Mouse (Mus musculus): ENCODE results near the gene Zfp641.

Zfp641 gene

DNA sequence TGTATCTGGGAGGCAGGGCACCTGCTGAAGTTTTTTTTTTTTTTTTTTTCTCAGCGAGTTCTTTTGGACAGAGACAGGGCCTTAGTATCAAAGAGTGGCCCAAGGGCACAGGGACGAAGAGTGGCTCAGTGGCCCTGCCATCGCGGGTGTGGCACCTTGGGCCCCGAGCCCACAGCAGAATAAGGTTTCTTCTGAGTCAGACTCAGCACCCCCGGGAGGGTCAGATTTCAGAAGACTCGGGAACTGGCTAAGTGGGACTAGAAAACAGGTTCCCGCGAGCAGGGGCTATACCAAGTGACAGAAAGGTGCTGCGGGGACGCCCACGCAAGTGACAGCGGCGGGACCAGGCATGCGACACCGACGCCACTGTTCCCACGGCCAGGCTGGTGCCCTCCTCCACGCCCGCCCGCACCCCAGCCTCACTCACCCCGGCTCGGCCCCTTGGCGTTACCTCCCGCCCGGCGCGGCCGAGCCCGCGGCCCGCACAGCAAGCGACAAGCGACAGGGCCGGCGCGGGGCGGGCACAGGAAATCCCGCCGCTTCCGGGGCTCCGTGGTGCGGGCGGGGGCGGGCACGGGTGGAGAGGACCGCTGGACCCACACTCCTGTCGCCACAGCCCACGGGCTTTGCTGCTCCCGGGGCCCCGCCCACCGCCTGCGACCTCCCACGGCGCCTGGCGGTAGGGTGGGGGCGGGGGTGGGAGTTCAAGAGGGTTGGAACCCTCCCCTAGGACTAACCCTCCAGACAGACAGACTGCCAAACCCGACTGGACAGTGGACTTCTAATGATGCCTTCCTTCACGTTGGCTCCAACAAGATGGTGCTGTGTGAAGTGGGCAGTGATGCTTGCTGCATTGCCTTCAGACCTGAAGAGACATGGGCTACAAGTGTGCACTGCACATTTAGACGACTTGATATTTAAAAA, at the start of gene Zfp641:
Gene Zfp641 (minus strand): TSS at position 534 of the 924 bp plus-strand sequence.
- DNase-seq (ENCODE audit: low read depth in 1 of 2, low spot score in 2 of 2): no peak

DNA sequence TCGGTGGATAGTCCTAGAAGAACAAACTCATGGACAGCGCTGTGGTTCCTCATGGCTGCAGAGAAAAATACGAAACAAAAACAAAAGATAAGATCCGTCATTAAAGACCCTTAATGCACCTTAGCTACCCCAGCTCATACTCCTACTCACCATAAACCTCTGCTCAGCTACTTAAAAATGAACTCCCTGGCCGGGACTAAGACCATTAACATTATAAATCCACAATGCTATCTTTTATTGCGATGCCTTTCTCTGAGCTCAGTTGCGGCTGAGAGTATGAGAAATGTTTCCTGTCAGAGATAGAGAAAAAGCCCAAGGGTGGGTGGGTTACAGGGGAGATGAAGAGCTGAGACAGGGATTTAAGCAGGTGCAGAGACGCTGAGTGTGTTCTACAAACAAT, 44.9 kb upstream of the Zfp641 start, which contains the start of gene Olfr284:
Gene Olfr284 (minus strand): TSS at position 101 of the 400 bp plus-strand sequence.
- no peak for DNase-seq (ENCODE audit: low read depth in 1 of 2, low spot score in 2 of 2)

DNA sequence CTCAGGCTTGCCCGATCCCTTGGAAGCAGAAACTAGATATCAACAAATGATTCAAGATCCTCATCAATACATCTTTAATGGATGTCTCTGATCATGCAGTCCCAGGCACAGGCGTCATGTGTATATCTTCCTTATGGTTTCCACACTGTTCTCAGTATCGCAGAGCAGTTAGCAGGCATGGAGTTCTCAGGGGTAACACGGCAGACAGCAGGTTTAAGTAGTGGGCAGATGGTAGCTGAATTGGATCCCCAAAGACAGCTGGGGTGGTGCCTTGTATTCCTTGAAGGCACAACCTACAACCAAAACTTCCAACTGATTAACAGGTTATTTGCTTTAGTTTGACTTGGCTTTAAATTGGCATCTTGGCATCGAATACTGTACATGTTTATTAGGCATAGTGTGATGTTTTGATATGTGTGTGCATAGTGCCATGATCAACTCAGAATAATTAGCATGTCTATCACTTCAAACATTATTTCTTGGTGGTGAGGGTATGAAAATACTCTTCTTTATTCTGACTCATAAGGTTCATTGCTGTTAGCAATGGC, 21.3 kb upstream of the Zfp641 start, which contains the start of gene Olfr285:
Gene Olfr285 (minus strand): TSS at position 177 of the 548 bp plus-strand sequence.
- DNase-seq (ENCODE audit: low read depth in 1 of 2, low spot score in 2 of 2): no peak

DNA sequence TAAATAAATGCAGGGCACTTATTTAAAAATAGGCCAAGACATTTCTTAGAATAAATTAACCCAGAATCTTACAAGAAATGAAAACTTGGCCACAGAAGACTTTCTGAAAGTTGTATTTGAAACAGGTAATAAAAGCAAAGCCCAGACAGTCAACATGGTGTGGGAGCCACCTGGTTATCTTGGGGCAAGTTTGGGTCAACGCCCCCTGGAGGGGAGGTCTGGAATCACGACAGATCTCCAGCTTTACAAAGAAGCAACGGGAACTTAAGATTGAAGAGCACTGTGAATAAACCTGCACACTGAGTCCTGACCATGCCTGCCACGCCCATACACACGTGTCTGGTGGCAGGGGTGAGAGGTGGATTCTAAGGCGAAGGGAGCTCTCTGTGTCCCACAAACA, 19.7 kb upstream of the Zfp641 start:
- DNase-seq (ENCODE audit: low read depth in 1 of 2, low spot score in 2 of 2): no peak

DNA sequence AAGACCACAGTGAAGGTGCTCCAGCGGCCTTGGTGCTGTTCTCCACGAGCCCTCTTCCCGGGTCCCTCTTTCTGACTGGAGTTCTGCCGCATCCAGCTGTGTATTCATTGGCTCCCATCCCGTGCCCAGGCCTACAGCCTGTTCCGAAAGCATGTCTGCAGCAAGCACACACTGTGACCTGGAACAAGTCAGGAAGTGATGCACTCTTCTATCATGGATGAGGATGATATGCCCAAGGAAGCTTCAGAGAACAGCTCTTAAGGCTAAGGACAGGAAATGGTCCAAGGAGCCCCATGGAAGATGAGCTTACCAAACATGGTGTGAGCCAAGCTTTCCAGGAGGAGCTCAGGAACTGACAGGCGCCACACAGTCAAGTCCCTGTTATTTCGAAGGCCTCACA, 2.3 kb downstream of the Zfp641 start:
- DNase-seq (ENCODE audit: low read depth in 1 of 2, low spot score in 2 of 2): no peak

DNA sequence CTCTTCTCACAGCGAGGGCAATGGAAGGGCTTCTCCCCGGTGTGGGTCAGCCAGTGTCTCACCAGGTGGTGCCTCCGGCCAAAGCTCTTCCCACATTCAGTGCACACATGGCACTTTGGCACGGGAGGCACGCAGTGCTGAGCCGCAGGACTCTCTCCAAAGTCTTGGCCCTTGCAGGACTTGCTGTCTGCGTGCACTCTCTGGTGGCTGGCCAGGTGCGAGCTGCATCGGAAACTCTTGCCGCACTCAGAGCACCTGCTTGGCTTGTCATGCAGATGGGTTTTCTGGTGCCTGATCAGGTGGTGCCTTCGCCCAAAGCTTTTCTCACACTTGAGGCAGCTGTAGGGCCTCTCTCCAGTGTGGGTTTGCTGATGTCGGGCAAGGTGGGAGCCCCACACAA, 7.4 kb downstream of the Zfp641 start:
- no peak for DNase-seq (ENCODE audit: low read depth in 1 of 2, low spot score in 2 of 2)

DNA sequence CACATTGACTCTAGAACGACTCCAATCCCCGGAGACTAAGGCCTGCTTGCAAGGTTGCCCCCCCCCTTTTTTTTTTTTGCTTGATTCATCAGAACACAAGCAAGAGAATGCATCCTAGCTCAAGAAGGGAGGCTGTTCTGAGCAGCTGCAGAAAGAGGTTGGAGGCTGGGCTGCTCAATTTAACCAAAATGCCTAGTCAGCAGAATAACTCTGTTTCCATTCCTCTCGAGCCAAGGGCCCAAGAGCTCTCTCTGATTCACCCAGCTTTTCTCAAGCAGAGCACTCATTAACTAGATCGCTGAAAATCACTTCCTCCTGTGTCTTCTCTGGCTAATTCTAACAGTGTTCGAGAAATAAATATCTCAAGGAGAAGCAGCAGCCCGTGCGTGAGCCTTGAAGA, 9.5 kb downstream of the Zfp641 start:
- DNase-seq (ENCODE audit: low read depth in 1 of 2, low spot score in 2 of 2): no peak

DNA sequence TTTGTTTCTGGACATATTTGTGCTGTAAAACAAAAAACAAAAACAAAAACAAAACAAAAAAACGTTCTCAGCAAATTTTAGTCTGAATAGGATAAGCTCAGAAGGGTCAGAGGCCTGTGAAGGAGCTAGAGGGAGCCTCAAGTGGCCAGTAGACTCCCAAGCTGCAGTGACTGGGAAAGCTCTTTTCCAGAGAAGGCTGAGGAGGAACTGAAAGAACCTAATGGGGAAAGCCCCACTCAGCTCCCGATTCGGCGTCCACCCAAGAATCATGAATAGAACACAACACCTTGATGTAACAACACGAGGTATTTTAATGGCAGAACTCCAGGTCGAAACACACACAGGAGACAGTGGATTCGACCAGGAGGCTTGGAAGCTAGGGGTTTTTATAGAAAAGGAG, 38.2 kb downstream of the Zfp641 start:
- DNase-seq (ENCODE audit: low read depth in 1 of 2, low spot score in 2 of 2): no peak

DNA sequence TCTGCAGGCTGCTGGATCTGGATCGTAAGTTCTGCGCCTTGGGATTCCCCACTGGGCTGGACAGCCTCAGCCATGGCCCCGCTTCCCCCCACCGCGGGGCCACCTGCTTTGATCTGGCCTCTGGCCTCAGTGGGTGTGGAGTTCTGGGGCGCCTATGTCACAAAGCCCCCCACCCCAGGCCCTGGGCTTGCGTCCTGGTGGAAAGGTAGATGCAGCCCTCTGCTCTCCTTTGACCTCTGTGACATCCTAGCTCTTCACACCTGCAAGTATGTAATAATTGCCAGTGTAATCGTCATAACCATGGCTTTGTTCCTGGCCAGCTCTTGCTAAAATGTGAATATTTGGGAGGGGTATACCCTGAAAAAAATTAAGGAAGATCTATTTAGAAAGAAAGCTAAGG, 38.8 kb downstream of the Zfp641 start, which contains the start of gene H1fnt:
Gene H1fnt (minus strand): TSS at position 101 of the 400 bp plus-strand sequence.
- DNase-seq (ENCODE audit: low read depth in 1 of 2, low spot score in 2 of 2): no peak

DNA sequence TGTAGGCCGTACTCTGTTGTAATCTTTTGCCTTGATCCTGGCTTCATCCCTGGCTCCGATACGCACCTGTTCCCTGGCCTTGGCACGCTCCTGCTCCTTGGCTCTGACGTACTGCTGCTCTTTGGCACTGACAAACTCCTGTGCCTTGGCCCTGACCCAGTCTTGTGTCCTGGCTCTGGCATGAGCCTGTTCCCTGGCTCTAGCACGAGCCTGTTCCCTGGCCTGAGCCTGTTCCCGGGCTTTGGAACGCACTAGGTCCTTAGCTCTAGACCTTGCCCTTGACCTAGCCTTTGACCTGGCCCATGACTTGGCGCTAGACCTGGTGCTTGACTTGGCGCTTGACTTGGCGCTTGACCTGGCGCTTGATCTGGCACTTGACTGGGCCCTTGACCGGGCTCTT, 39.7 kb downstream of the Zfp641 start:
- DNase-seq (ENCODE audit: low read depth in 1 of 2, low spot score in 2 of 2): no peak
